Mouse (Mus musculus) spleen, adult 2 months (tissue): ENCODE data around the gene Ttll9. TPM values are rescaled to one million over a fixed set of nuclear protein-coding genes. Genes with fewer than 3 reads are reported as not detected.

Experiments
- DNase-seq, 2 experiments: peaks; one replicate each; pipeline versions ENCODE4 v3.0.0 to v3.0.0-alpha.2; 2012 to 2021; ENCODE audit warnings: low spot score in 2 of 2, low read depth in 1 of 2
- H3K27ac ChIP-seq: fragments of 200-500 bp; 2 replicates; pipeline ENCODE4 v1.5.1; 2012; ENCODE audit warnings: low read length, inconsistent platforms; ENCODE audit not compliant: insufficient read depth
- H3K27me3 ChIP-seq: fragments of 200-500 bp; 2 replicates; pipeline ENCODE4 v1.6.1; 2012; ENCODE audit warnings: mild to moderate bottlenecking, moderate library complexity, low read length, inconsistent platforms; ENCODE audit not compliant: control insufficient read depth, insufficient read depth
- H3K36me3 ChIP-seq: fragments of 200-500 bp; 2 replicates; pipeline ENCODE4 v1.6.1; 2012; ENCODE audit warnings: mild to moderate bottlenecking, low read length, inconsistent platforms; ENCODE audit not compliant: control insufficient read depth, insufficient read depth
- H3K4me1 ChIP-seq: fragments of 200-500 bp; 2 replicates; pipeline ENCODE4 v1.6.1; 2011; ENCODE audit warnings: inconsistent platforms; ENCODE audit not compliant: control insufficient read depth, insufficient read depth, insufficient read length
- H3K4me3 ChIP-seq: fragments of 200-500 bp; 2 replicates; pipeline ENCODE4 v1.5.1; 2011; ENCODE audit warnings: mild to moderate bottlenecking, inconsistent platforms; ENCODE audit not compliant: insufficient read depth, insufficient read length; ENCODE audit errors: extremely low read depth
- CTCF ChIP-seq: fragments of 200-500 bp; IDR thresholded peaks from 2 replicates; pipeline ENCODE4 v1.5.1; 2011; ENCODE audit warnings: mild to moderate bottlenecking, inconsistent platforms; ENCODE audit not compliant: insufficient read depth, insufficient read length, insufficient replicate concordance; ENCODE audit errors: extremely low read depth
- POLR2A ChIP-seq: fragments of 200-500 bp; IDR thresholded peaks from 2 replicates; pipeline ENCODE4 v1.6.1; 2011; ENCODE audit warnings: low read depth, low read length, inconsistent platforms
- WGBS: fragments of 180-500 bp; shearing (Covaris S2); methylation state at CpG from one replicate; pipeline ENCODE4 v1.1.7; 2018; 5-methylcytosine and 5-hydroxymethylcytosine counted together
- polyA plus RNA-seq: library from polyadenylated mRNA; depleted of rRNA; stranded (reverse); fragments of >200 nt; gene quantifications from 2 replicates; pipeline ENCODE4 v1.2.3, GENCODE M21; 2012

The Ttll9 gene
- polyA plus RNA-seq, 1 experiment = 0.09 TPM

DNA sequence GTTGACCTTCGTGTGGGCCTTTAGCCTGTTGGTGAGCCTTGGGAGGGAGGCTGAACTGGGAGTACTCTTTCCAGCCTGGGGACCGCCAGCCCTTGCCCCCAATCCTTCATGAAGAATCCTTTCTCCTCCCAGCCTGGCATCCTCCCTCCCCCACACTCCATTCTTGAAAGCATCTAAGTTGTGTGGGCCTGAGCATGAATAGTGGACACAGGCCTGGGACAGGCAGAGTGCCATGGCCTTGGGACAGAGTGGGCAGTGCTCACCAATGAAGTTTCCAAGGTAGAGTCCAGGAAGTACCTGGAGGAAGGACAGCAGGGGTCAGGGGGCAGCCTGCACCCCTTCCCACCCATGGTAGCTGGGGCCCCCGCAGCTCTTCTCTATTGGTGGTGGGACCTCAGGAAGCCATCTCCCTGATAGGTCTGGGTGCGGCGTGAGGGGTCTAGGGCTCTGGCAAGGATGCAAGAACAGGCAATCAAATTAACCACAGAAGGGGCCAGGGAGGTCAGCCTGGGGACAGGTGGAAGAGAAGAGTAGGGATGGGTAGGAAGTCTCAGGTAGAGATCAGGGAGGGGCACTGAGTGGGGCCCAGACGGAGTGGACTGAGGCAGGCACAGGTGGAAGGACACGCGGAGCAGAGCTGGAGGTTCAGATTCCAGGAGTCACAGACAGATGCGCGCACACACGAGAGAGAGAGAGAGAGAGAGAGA, 11.8 kb upstream of the Ttll9 start:
- H3K27me3 ChIP-seq = peaks cover 11% of the 10 kb centered on the region
- DNase-seq = no peak
- no peak overlapping the region for H3K4me3 ChIP-seq
- WGBS = 46% methylated on average over 11 of the region's 11 CpGs
- no peaks in the 10 kb centered on the region for H3K36me3 ChIP-seq
- TF ChIP-seq POLR2A (no peak), CTCF (no peak)
- no peak overlapping the region for H3K27ac ChIP-seq
- H3K4me1 ChIP-seq = no peaks in the 10 kb centered on the region; the same call in 1 of the 2 replicates

DNA sequence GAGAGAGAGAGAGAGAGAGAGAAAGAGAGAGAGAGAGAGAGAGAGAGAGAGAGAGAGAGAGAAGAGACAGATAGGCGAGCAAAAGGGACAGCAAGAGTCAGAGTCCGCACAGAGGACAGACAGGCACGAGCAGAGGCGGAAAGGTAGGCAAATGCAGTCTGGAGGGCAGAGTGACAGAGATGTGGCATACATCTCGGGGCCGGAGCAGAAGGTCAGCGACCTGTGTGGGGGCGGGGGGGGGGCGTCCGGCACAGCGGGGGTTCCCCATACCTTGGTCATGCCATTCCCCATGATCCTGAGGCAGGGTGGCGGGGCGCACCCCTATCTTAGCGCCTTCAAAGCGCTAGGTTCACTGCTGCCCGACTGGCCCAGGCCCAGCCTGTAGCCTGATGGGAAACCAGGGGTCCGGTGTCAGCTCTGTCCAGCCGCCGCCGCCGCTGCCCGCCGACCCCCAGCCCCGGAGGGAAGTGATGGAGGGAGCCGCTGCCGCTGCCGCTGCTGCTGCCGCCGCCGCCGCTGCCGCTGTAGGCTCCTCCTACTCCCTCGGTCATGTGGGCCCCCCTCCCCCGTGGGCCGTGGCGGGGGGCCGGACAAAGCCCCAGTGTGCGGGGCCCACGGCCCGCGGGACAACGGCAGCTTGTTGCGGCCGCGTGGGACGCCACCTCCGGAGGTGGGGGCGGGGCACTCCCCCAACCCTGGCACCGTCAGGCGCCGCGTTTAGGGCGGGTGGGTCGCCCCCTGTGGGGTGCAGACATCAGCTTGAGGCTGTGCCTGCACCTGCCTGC, 11.0 kb upstream of the Ttll9 start, which contains the start of gene Dusp15:
Dusp15 (minus strand) TSS at position 634 of the 785 bp plus-strand sequence.
- Histone ChIP-seq H3K27me3 (peaks cover 11% of the 10 kb centered on the region), H3K4me3 (peak within 1 kb of the TSS; percentile 29; the same call in 1 of the 2 replicates), H3K36me3 (no peaks in the 10 kb centered on the region)

DNA sequence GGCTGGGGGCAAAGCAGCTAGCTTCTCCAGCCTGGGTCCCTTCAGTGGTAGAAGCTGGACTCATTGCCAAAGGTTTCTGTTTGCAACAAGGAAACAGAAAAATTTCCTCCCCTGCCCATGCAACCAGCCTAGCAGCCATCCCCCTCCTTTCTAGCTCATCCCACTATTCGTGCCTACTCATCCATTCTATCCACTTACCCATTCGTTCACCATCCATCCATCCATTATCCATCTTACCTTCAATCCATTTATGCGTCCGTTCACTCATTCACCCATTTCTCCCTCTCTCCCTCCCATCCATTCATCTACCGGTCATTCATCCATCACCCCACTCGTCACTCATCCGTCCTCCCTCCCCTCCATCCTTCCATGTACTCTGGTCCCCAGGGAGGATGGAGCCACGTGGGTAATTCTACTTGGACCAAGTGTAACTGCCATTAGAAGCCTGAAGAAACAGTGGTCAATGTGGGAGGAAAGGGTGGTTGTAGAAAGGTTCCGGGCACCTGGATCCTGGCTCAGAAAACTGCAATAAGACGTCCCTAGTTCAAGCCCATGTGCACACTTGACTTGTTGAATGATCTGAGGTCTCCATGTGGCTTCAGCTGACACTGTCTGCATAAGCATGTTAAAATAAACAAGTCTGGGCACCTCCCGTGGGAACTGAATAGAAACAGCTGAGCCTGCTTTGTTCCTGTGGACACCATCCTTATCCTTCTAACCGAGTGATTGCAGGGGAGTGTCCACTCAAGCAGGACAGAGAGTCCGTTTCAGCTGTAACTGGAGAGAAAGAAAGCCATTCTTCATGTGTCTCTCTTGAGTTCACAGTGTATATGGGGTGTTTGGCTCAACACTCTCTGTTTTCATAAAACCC, 10.2 kb upstream of the Ttll9 start:
- WGBS = 23% methylated on average over 13 of the region's 13 CpGs
- no peak for TF ChIP-seq POLR2A
- Histone ChIP-seq H3K4me3 (peak overlapping the region; percentile 29; the same call in 1 of the 2 replicates), H3K27ac (no peak overlapping the region), H3K36me3 (no peaks in the 10 kb centered on the region), H3K4me1 (no peaks in the 10 kb centered on the region; the same call in 1 of the 2 replicates), H3K27me3 (peaks cover 11% of the 10 kb centered on the region)
- no peak for DNase-seq

More for the DNA sequence above, 11.0 kb upstream of the Ttll9 start, which contains the start of gene Dusp15:
- no peak within 1 kb of the TSS for H3K27ac ChIP-seq
- WGBS = 3% methylated on average over 52 of the region's 54 CpGs
- TF ChIP-seq CTCF = no peak
- no peak for TF ChIP-seq POLR2A
- no peaks in the 10 kb centered on the region; the same call in 1 of the 2 replicates for H3K4me1 ChIP-seq
- DNase-seq = no peak

DNA sequence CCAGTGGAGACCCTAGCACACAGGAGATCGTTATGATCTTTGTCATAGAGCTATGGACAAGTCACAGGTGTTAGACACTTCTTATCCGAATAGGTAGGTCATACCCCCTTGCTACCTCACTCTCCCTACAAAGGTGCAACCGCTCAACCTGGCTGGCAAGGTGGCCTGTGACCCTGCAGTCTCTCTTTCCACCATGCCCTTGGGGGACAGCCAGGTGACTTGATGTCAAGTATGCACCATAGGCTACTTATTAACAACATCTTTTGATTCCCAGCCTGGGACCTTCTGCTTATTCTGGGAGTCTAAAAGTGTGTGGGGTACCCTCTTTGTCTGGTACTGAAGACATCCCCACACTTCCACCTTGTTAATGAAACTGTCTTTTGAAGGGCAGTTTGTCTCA, 4.2 kb upstream of the Ttll9 start:
- no peak overlapping the region for H3K4me3 ChIP-seq
- no peaks in the 10 kb centered on the region for H3K36me3 ChIP-seq
- no peaks in the 10 kb centered on the region for H3K4me1 ChIP-seq
- no peak overlapping the region for H3K27ac ChIP-seq
- no peaks in the 10 kb centered on the region for H3K27me3 ChIP-seq
- TF ChIP-seq CTCF (no peak), POLR2A (no peak)
- DNase-seq = no peak
- 77% methylated on average over 3 of the region's 3 CpGs for WGBS

DNA sequence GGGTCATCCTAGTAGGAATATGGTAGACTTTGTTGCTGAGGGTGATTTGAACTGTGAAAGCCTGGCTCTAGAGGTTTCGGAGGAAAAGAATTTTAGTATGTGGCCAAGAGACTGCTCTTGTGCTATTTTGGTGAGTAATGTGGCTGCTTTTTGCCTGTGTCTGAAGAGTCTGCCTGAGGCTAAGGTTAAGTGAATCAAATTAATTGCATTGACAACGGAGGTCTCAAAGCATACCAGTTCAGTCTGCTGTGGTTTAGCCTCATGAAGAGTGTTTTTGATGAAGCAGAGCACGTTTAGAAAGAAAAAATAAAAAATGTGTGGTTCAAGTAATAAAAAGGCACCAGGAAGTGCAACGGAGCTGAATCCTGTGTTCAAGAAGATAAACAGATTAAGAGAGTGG, 3.3 kb downstream of the Ttll9 start:
- TF ChIP-seq CTCF (no peak), POLR2A (no peak)
- Histone ChIP-seq H3K36me3 (no peaks in the 10 kb centered on the region), H3K4me3 (no peak overlapping the region), H3K27me3 (no peaks in the 10 kb centered on the region; the same call in 1 of the 2 replicates), H3K4me1 (no peaks in the 10 kb centered on the region), H3K27ac (no peak overlapping the region)
- 69% methylated on average over 4 of the region's 4 CpGs for WGBS
- DNase-seq = no peak

DNA sequence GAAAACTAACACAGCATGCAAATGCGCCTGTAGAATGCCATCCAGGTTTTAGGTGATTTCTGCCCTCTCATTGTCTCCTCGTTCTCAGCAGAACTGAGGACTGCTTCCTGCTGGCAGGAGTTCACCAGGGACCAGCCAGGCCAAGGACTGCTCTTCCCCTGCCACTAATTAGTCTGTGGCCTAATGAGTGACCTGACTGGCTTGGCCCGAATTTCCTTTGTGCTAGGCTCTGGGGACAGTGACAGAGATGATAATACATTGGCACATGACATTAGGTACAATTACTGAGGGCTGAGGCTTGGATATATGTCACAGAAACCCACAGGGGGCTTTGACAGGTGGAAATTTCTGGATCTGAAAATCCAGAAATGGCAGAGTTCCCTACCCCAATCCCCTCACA, 14.7 kb downstream of the Ttll9 start:
- Histone ChIP-seq H3K27ac (no peak overlapping the region), H3K36me3 (no peaks in the 10 kb centered on the region), H3K4me1 (no peaks in the 10 kb centered on the region), H3K27me3 (no peaks in the 10 kb centered on the region), H3K4me3 (no peak overlapping the region)
- TF ChIP-seq POLR2A (no peak), CTCF (no peak)
- DNase-seq = no peak
- 73% methylated on average over 3 of the region's 3 CpGs for whole genome bisulfite sequencing
